Mouse (Mus musculus) E14TG2a.4 (cell line): Measurements from ENCODE around the gene Nr4a2.

ENCODE experiments used
- CTCF ChIP-seq: conservative IDR thresholded peaks from 2 replicates; pipeline ENCODE4 v1.5.1; 2014; ENCODE audit warnings: low read length
- NANOG ChIP-seq: IDR thresholded peaks from 2 replicates; pipeline ENCODE4 v1.6.1; 2014; ENCODE audit warnings: borderline replicate concordance, low read length, mixed read lengths
- POU5F1 ChIP-seq: IDR thresholded peaks from 2 replicates; pipeline ENCODE4 v1.6.1; 2014; ENCODE audit warnings: low read length, borderline replicate concordance

GRCm38 (mm10) chr2:57111011-57111790 is 12.6 kb downstream of the Nr4a2 start:
- TF ChIP-seq CTCF (no peak), POU5F1 (no peak), NANOG (no peak)
